Mouse (Mus musculus): Measurements from ENCODE around the gene Fcnb. TPM values are rescaled to one million over a fixed set of nuclear protein-coding genes. Genes with fewer than 3 reads are reported as not detected.

Gene Fcnb
- polyA plus RNA-seq, 1 experiment from 2014 or later = not detected

- WGBS = 87% methylated on average over 9 of the region's 9 CpGs
- Histone ChIP-seq H3K4me1 (replicated peaks; ENCODE audit: control insufficient read depth, insufficient read depth, low read length) (no peaks in the 10 kb centered on the region), H3K27me3 (ENCODE audit: control insufficient read depth, insufficient read depth, low read length) (no peaks in the 10 kb centered on the region), H3K4me2 (replicated peaks; ENCODE audit: low read depth, low read length) (no peak overlapping the region), H3K9me3 (ENCODE audit: control insufficient read depth, low read length) (no peaks in the 10 kb centered on the region), H3K36me3 (ENCODE audit: control insufficient read depth, insufficient read depth, low read length) (no peaks in the 10 kb centered on the region), H3K4me3 (ENCODE audit: low read depth, low read length) (no peak overlapping the region), H3K27ac (ENCODE audit: low read depth, low read length) (no peak overlapping the region), H3K9ac (ENCODE audit: low read depth, low read length) (no peak overlapping the region)
- ATAC-seq (ENCODE audit: low FRiP score) = no peak
- no peak for DNase-seq (ENCODE audit: low spot score)
These were observed 39.6 kb downstream of the Fcnb start for GRCm38 (mm10) chr2:28044920-28045598.

GRCm38 (mm10) chr2:28040466-28040865, 44.2 kb downstream of the Fcnb start:
- H3K4me3 ChIP-seq (ENCODE audit: low read depth, low read length) = no peak overlapping the region
- H3K4me2 ChIP-seq (replicated peaks; ENCODE audit: low read depth, low read length) = no peak overlapping the region
- WGBS = 84% methylated on average over 1 of the region's 1 CpGs
- H3K27me3 ChIP-seq (ENCODE audit: control insufficient read depth, insufficient read depth, low read length) = no peaks in the 10 kb centered on the region
- no peak overlapping the region for H3K27ac ChIP-seq (ENCODE audit: low read depth, low read length)
- DNase-seq (ENCODE audit: low spot score) (no peak), ATAC-seq (ENCODE audit: low FRiP score) (no peak)
- no peaks in the 10 kb centered on the region for H3K9me3 ChIP-seq (ENCODE audit: control insufficient read depth, low read length)
- no peak overlapping the region for H3K9ac ChIP-seq (ENCODE audit: low read depth, low read length)
- no peaks in the 10 kb centered on the region for H3K4me1 ChIP-seq (replicated peaks; ENCODE audit: control insufficient read depth, insufficient read depth, low read length)
- H3K36me3 ChIP-seq (ENCODE audit: control insufficient read depth, insufficient read depth, low read length) = no peaks in the 10 kb centered on the region

DNA sequence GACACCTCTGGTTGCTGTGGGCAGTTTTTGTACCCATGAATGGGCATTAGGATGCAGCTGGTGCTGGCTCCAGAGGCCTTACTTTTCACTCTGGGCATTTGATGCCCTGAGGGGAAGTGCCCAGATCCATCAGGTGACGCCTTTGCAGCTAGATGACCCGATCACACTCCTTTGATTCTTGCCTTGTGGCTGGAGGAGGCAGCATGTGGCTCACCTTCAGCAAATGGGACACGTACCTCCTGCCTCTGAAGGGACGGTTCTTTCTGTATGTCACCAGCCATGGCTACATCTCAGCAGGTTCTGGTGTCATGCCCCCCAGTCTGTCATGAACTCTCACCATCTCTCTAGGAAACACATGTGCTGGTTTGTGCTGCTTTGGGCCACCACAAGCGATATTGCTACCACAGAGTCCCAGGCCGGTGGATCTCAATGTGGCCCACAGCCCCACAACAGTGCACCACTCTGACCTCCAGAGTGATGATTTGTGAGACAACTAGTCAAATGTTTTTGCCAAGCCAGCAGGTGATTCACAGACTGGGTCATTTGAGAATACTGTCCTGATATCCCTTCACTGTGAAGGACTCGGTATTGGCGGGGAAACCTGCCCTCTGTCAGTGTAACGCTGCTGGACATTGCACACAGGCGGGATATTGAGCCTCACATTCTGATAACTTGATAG, 44.9 kb downstream of the Fcnb start:
- no peak for ATAC-seq (ENCODE audit: low FRiP score)

DNA sequence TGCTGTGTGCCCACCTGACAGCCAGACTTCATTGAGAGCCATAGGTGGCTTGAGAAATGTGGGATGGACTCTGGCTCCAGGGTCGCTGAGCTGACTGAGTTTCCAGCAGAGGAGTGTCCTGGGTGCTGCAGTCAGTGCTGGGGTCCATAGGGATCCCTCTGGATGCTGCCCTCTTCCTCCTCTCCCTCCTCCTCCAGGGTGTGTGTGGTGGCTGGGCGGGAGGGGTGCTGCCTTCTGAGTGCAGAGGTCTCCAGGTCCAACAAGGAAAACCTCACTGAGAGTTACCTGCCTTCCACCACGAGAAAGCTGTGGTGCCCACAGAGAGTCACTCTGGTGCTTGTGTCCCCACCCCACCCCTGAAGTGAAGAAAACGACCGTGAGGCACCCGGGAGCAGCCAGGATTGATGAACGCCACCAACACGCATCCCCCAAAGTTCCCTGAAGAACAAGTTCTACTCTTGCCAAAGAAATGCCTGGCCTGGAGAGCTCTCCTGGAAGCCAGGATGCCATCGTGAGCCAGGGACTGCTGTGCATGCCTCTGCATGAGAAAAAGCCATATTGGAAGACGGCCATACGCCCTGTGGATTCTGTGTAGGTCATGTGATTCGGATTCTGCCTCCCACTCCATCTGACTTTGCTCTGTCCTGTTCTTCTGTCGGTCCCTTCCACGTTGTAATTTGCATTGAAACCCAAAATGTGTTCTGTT, 46.1 kb downstream of the Fcnb start:
- Histone ChIP-seq H3K27ac (ENCODE audit: low read depth, low read length) (no peak overlapping the region), H3K9me3 (ENCODE audit: control insufficient read depth, low read length) (no peaks in the 10 kb centered on the region), H3K4me3 (ENCODE audit: low read depth, low read length) (no peak overlapping the region), H3K4me2 (replicated peaks; ENCODE audit: low read depth, low read length) (no peak overlapping the region), H3K36me3 (ENCODE audit: control insufficient read depth, insufficient read depth, low read length) (no peaks in the 10 kb centered on the region), H3K27me3 (ENCODE audit: control insufficient read depth, insufficient read depth, low read length) (no peaks in the 10 kb centered on the region), H3K9ac (ENCODE audit: low read depth, low read length) (no peak overlapping the region), H3K4me1 (replicated peaks; ENCODE audit: control insufficient read depth, insufficient read depth, low read length) (no peaks in the 10 kb centered on the region)
- ATAC-seq (ENCODE audit: low FRiP score) (no peak), DNase-seq (ENCODE audit: low spot score) (no peak)
- WGBS = 90% methylated on average over 14 of the region's 14 CpGs

More for the DNA sequence above, 44.9 kb downstream of the Fcnb start:
- H3K4me2 ChIP-seq (replicated peaks; ENCODE audit: low read depth, low read length) = no peak overlapping the region
- no peaks in the 10 kb centered on the region for H3K9me3 ChIP-seq (ENCODE audit: control insufficient read depth, low read length)
- H3K27ac ChIP-seq (ENCODE audit: low read depth, low read length) = no peak overlapping the region
- 92% methylated on average over 10 of the region's 10 CpGs for WGBS
- H3K27me3 ChIP-seq (ENCODE audit: control insufficient read depth, insufficient read depth, low read length) = no peaks in the 10 kb centered on the region
- no peak overlapping the region for H3K4me3 ChIP-seq (ENCODE audit: low read depth, low read length)
- no peaks in the 10 kb centered on the region for H3K36me3 ChIP-seq (ENCODE audit: control insufficient read depth, insufficient read depth, low read length)
- no peaks in the 10 kb centered on the region for H3K4me1 ChIP-seq (replicated peaks; ENCODE audit: control insufficient read depth, insufficient read depth, low read length)
- no peak for DNase-seq (ENCODE audit: low spot score)
- no peak overlapping the region for H3K9ac ChIP-seq (ENCODE audit: low read depth, low read length)

- Histone ChIP-seq H3K27me3 (ENCODE audit: control insufficient read depth, insufficient read depth, low read length) (no peaks in the 10 kb centered on the region), H3K9me3 (ENCODE audit: control insufficient read depth, low read length) (no peaks in the 10 kb centered on the region), H3K4me1 (replicated peaks; ENCODE audit: control insufficient read depth, insufficient read depth, low read length) (no peaks in the 10 kb centered on the region), H3K27ac (ENCODE audit: low read depth, low read length) (no peak overlapping the region), H3K4me2 (replicated peaks; ENCODE audit: low read depth, low read length) (no peak overlapping the region), H3K36me3 (ENCODE audit: control insufficient read depth, insufficient read depth, low read length) (no peaks in the 10 kb centered on the region), H3K9ac (ENCODE audit: low read depth, low read length) (no peak overlapping the region), H3K4me3 (ENCODE audit: low read depth, low read length) (no peak overlapping the region)
- DNase-seq (ENCODE audit: low spot score) (no peak), ATAC-seq (ENCODE audit: low FRiP score) (no peak)
- WGBS = 93% methylated on average over 12 of the region's 12 CpGs
These were observed 46.9 kb downstream of the Fcnb start for GRCm38 (mm10) chr2:28037505-28038390.

DNA sequence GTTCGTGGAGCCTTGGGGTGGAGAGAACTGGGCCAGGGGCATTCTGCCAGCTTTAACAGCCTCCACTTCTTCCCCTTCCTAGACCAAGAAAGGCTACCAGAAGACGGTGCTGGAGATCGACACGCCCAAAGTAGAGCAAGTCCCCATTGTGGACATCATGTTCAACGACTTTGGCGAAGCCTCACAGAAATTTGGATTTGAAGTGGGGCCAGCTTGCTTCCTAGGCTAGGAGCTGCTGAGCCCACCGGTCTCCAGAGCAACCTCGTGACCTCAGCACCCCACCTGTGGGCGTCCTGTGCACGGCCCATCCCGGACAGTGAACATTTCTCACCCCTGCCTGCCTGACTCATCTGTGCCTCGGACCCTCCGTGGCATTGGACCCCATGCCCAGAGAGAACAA, 47.9 kb downstream of the Fcnb start:
- WGBS = 90% methylated on average over 13 of the region's 13 CpGs

DNA sequence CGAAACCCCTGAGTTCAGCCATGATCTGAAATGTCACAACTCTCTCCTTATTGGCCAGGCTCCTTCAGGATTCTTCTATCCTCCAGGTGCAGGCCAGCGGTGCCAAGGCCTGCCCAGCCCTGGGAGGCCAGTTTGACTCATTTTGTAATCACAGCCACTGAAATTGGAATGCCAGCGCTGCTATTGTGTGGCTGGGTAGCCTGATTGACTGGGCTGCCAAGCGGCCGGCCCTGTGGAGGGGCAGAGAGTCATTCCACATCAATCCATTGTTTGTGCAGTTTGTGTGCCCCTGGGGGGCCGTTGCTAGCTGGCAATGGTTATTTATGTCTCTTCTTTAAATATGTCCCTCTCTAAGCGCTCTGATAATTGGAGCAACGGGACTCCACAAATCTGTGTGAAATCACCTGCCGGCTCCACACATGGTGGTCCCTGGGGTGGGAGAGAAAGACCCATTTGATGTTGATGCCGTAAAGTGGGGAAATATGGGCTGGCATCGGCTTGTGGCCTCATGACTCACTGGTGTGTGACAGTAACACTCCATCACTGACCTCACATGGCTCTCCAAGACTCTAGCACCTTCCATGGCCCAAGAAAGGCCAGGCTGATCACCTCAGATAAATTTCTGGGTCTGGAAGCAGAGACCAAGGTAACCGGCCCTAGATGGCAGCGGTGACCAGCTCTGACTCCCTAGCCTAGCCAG, 50.5 kb downstream of the Fcnb start:
- H3K27me3 ChIP-seq (ENCODE audit: control insufficient read depth, insufficient read depth, low read length) = no peaks in the 10 kb centered on the region; the same call in 1 of the 2 replicates
- no peak overlapping the region for H3K27ac ChIP-seq (ENCODE audit: low read depth, low read length)
- no peak for ATAC-seq (ENCODE audit: low FRiP score)
- no peak overlapping the region for H3K4me2 ChIP-seq (replicated peaks; ENCODE audit: low read depth, low read length)
- H3K9me3 ChIP-seq (ENCODE audit: control insufficient read depth, low read length) = no peaks in the 10 kb centered on the region
- H3K4me3 ChIP-seq (ENCODE audit: low read depth, low read length) = no peak overlapping the region
- no peak overlapping the region for H3K9ac ChIP-seq (ENCODE audit: low read depth, low read length)
- H3K4me1 ChIP-seq (replicated peaks; ENCODE audit: control insufficient read depth, insufficient read depth, low read length) = no peaks in the 10 kb centered on the region
- H3K36me3 ChIP-seq (ENCODE audit: control insufficient read depth, insufficient read depth, low read length) = no peaks in the 10 kb centered on the region
- WGBS = 75% methylated on average over 13 of the region's 13 CpGs
- no peak for DNase-seq (ENCODE audit: low spot score)

More for the DNA sequence above, 47.9 kb downstream of the Fcnb start:
- no peaks in the 10 kb centered on the region for H3K27me3 ChIP-seq (ENCODE audit: control insufficient read depth, insufficient read depth, low read length)
- H3K36me3 ChIP-seq (ENCODE audit: control insufficient read depth, insufficient read depth, low read length) = no peaks in the 10 kb centered on the region
- no peak overlapping the region for H3K9ac ChIP-seq (ENCODE audit: low read depth, low read length)
- no peak overlapping the region for H3K27ac ChIP-seq (ENCODE audit: low read depth, low read length)
- H3K4me3 ChIP-seq (ENCODE audit: low read depth, low read length) = no peak overlapping the region
- no peak overlapping the region for H3K4me2 ChIP-seq (replicated peaks; ENCODE audit: low read depth, low read length)
- no peaks in the 10 kb centered on the region for H3K4me1 ChIP-seq (replicated peaks; ENCODE audit: control insufficient read depth, insufficient read depth, low read length)
- DNase-seq (ENCODE audit: low spot score) (no peak), ATAC-seq (ENCODE audit: low FRiP score) (no peak)
- H3K9me3 ChIP-seq (ENCODE audit: control insufficient read depth, low read length) = no peaks in the 10 kb centered on the region

- Histone ChIP-seq H3K9me3 (ENCODE audit: control insufficient read depth, low read length) (no peaks in the 10 kb centered on the region), H3K27me3 (ENCODE audit: control insufficient read depth, insufficient read depth, low read length) (no peaks in the 10 kb centered on the region; the same call in 1 of the 2 replicates), H3K4me3 (ENCODE audit: low read depth, low read length) (no peak overlapping the region), H3K36me3 (ENCODE audit: control insufficient read depth, insufficient read depth, low read length) (no peaks in the 10 kb centered on the region), H3K9ac (ENCODE audit: low read depth, low read length) (no peak overlapping the region), H3K27ac (ENCODE audit: low read depth, low read length) (no peak overlapping the region), H3K4me2 (replicated peaks; ENCODE audit: low read depth, low read length) (no peak overlapping the region), H3K4me1 (replicated peaks; ENCODE audit: control insufficient read depth, insufficient read depth, low read length) (no peaks in the 10 kb centered on the region)
- ATAC-seq (ENCODE audit: low FRiP score) (no peak), DNase-seq (ENCODE audit: low spot score) (no peak)
- 95% methylated on average over 11 of the region's 11 CpGs for WGBS
These were observed 52.2 kb downstream of the Fcnb start for GRCm38 (mm10) chr2:28032469-28032868.

All from hindbrain, embryonic 11.5 days (tissue).